Mouse (Mus musculus) CH12.LX (cell line): ENCODE results near the gene Phlda1. TPM values are rescaled to one million over a fixed set of nuclear protein-coding genes. Genes with fewer than 3 reads are reported as not detected.

Source experiments
- DNase-seq: peaks from one replicate; pipeline ENCODE4 v3.0.0-alpha.2; 2013; ENCODE audit errors: extremely low read depth
- H3K27ac ChIP-seq: 2 replicates; pipeline ENCODE4 v1.5.1; 2012; ENCODE audit warnings: low read depth, mild to moderate bottlenecking, control low read depth, moderate library complexity; ENCODE audit not compliant: insufficient read depth
- H3K27me3 ChIP-seq: replicated peaks from 2 replicates; pipeline ENCODE3; 2012; ENCODE audit warnings: inconsistent platforms
- H3K36me3 ChIP-seq, 2 experiments: replicated peaks in 1 of 2; 2 replicates each; pipeline versions ENCODE3 to v1.6.1; 2012; ENCODE audit warnings: inconsistent platforms in 1 of 2, low read length in 1 of 2, mild to moderate bottlenecking in 1 of 2, mixed read lengths in 1 of 2, moderate library complexity in 1 of 2; ENCODE audit not compliant: control insufficient read depth in 1 of 2, insufficient read depth in 1 of 2
- H3K4me1 ChIP-seq, 2 experiments: 2 replicates each; pipeline ENCODE4 v1.6.1; 2012; ENCODE audit warnings: inconsistent platforms in 1 of 2, moderate library complexity in 1 of 2; ENCODE audit not compliant: insufficient read depth in 2 of 2, control insufficient read depth in 1 of 2
- H3K4me2 ChIP-seq: 2 replicates; pipeline ENCODE4 v1.6.1; 2012; ENCODE audit warnings: low read depth, mild to moderate bottlenecking, control low read depth; ENCODE audit not compliant: poor library complexity, insufficient read depth, severe bottlenecking
- H3K4me3 ChIP-seq, 3 experiments: fragments of 150-350 bp in 1 of 3; sonication (generic) in 1 of 3; replicated peaks in 1 of 3; 2 replicates each; pipeline versions ENCODE3 to v1.5.1; 2011 to 2012; ENCODE audit warnings: low read depth in 2 of 3, low read length in 2 of 3, mild to moderate bottlenecking in 2 of 3, moderate library complexity in 2 of 3, control low read depth in 1 of 3, improper control_type of control experiment in 1 of 3, inconsistent platforms in 1 of 3, mixed read lengths in 1 of 3; ENCODE audit not compliant: poor library complexity in 1 of 3
- H3K79me2 ChIP-seq: replicated peaks from 2 replicates; pipeline ENCODE4 v1.6.1; 2012; ENCODE audit warnings: mild to moderate bottlenecking, moderate library complexity; ENCODE audit not compliant: control insufficient read depth, poor library complexity, insufficient read depth, severe bottlenecking; ENCODE audit errors: extremely low read depth
- H3K9ac ChIP-seq: 2 replicates; pipeline ENCODE4 v1.6.1; 2012; ENCODE audit warnings: low read depth, mild to moderate bottlenecking, control low read depth, moderate library complexity; ENCODE audit not compliant: insufficient read depth
- H3K9me3 ChIP-seq: replicated peaks from 2 replicates; pipeline ENCODE3; 2012; ENCODE audit warnings: low read length, inconsistent platforms, mixed read lengths
- CHD2 ChIP-seq: IDR thresholded peaks from 2 replicates; pipeline ENCODE4 v1.6.1; 2011; ENCODE audit warnings: low read length, improper control_type of control experiment
- ELF1 ChIP-seq: IDR thresholded peaks from 2 replicates; pipeline ENCODE4 v1.6.1; 2014; ENCODE audit warnings: low read depth, mild to moderate bottlenecking, inconsistent platforms, low read length, improper control_type of control experiment
- EP300 ChIP-seq: IDR thresholded peaks from 2 replicates; pipeline ENCODE4 v1.6.1; 2011; ENCODE audit warnings: low read length, improper control_type of control experiment
- IRF4 ChIP-seq: IDR thresholded peaks from 2 replicates; pipeline ENCODE4 v1.6.1; 2014; ENCODE audit warnings: low read depth, mild to moderate bottlenecking, inconsistent platforms, low read length, improper control_type of control experiment
- JUND ChIP-seq: conservative IDR thresholded peaks from 2 replicates; pipeline ENCODE4 v1.6.1; 2011; ENCODE audit warnings: low read depth, low read length, improper control_type of control experiment
- KAT2A ChIP-seq: IDR thresholded peaks from 2 replicates; pipeline ENCODE4 v1.6.1; 2012; ENCODE audit warnings: low read length, improper control_type of control experiment, inconsistent platforms; ENCODE audit not compliant: insufficient replicate concordance
- MAFK ChIP-seq: IDR thresholded peaks from 2 replicates; pipeline ENCODE4 v1.6.1; 2011; ENCODE audit warnings: low read length, improper control_type of control experiment; ENCODE audit not compliant: insufficient replicate concordance
- MAZ ChIP-seq: IDR thresholded peaks from 2 replicates; pipeline ENCODE4 v1.6.1; 2012; ENCODE audit warnings: low read depth, mild to moderate bottlenecking, inconsistent platforms, low read length, improper control_type of control experiment, moderate library complexity
- MYC ChIP-seq: IDR thresholded peaks from 2 replicates; pipeline ENCODE4 v1.6.1; 2011; ENCODE audit warnings: low read depth, mild to moderate bottlenecking, improper control_type of control experiment, low read length
- NELFE ChIP-seq: IDR thresholded peaks from 2 replicates; pipeline ENCODE4 v1.6.1; 2011; ENCODE audit warnings: low read depth, low read length, improper control_type of control experiment
- PAX5 ChIP-seq: IDR thresholded peaks from 2 replicates; pipeline ENCODE4 v1.6.1; 2012; ENCODE audit warnings: low read length, inconsistent platforms, mixed read lengths
- POLR2A ChIP-seq: IDR thresholded peaks from 2 replicates; pipeline ENCODE4 v1.6.1; 2011; ENCODE audit warnings: low read depth, mild to moderate bottlenecking, improper control_type of control experiment, low read length
- POLR2AphosphoS2 ChIP-seq: IDR thresholded peaks from 2 replicates; pipeline ENCODE4 v1.6.1; 2011; ENCODE audit warnings: low read depth, low read length, improper control_type of control experiment
- RCOR1 ChIP-seq: conservative IDR thresholded peaks from 2 replicates; pipeline ENCODE4 v1.6.1; 2012; ENCODE audit warnings: low read depth, mild to moderate bottlenecking, inconsistent platforms, low read length, improper control_type of control experiment
- SIN3A ChIP-seq: IDR thresholded peaks from 2 replicates; pipeline ENCODE4 v1.6.1; 2012; ENCODE audit warnings: low read length, improper control_type of control experiment, inconsistent platforms
- SMC3 ChIP-seq: IDR thresholded peaks from 2 replicates; pipeline ENCODE4 v1.6.1; 2011; ENCODE audit warnings: low read depth, low read length, improper control_type of control experiment
- TBP ChIP-seq: conservative IDR thresholded peaks from 2 replicates; pipeline ENCODE4 v1.6.1; 2011; ENCODE audit warnings: low read depth, low read length, improper control_type of control experiment
- TCF12 ChIP-seq: IDR thresholded peaks from 2 replicates; pipeline ENCODE4 v1.6.1; 2014; ENCODE audit warnings: low read depth, mild to moderate bottlenecking, inconsistent platforms, low read length, improper control_type of control experiment
- UBTF ChIP-seq: IDR thresholded peaks from 2 replicates; pipeline ENCODE4 v1.6.1; 2012; ENCODE audit warnings: low read depth, mild to moderate bottlenecking, inconsistent platforms, low read length, improper control_type of control experiment, moderate library complexity
- USF1 ChIP-seq: IDR thresholded peaks from 2 replicates; pipeline ENCODE4 v1.6.1; 2014; ENCODE audit warnings: low read depth, mild to moderate bottlenecking, inconsistent platforms, low read length, improper control_type of control experiment
- USF2 ChIP-seq: conservative IDR thresholded peaks from 2 replicates; pipeline ENCODE4 v1.6.1; 2011; ENCODE audit warnings: low read depth, low read length, improper control_type of control experiment
- ZKSCAN1 ChIP-seq: IDR thresholded peaks from 2 replicates; pipeline ENCODE4 v1.6.1; 2012; ENCODE audit warnings: low read depth, inconsistent platforms, low read length, improper control_type of control experiment, borderline replicate concordance
- ZMIZ1 ChIP-seq: IDR thresholded peaks from 2 replicates; pipeline ENCODE4 v1.6.1; 2012; ENCODE audit warnings: low read depth, mild to moderate bottlenecking, inconsistent platforms, low read length, improper control_type of control experiment
- dilution Hi-C: fragments of 300-500 bp; cut with MboI; formaldehyde crosslinking; loops from 2 replicates; pipeline ENCODE4 v1.14.3; 2020; ENCODE audit warnings: low sequenced_read_pairs; ENCODE audit not compliant: extremely low pct_unique_long_range_greater_than_20kb, extremely low pct_ligation_motif_present
- in situ Hi-C: fragments of 300-500 bp; cut with MboI; formaldehyde crosslinking; loops from 3 replicates; pipeline ENCODE4 v1.14.3; 2019; ENCODE audit warnings: low sequenced_read_pairs, low pct_ligation_motif_present, low pct_unique_long_range_greater_than_20kb, mixed read lengths
- polyA plus RNA-seq: library from polyadenylated mRNA; unstranded; fragments of >175 nt; gene quantifications from 2 replicates; pipeline ENCODE4 v1.2.1, GENCODE M21; 2012; ENCODE audit warnings: low read depth; ENCODE audit not compliant: insufficient read length
- total RNA-seq, 2 experiments: library from RNA; depleted of rRNA; stranded (reverse); fragments of 300-350 nt in 1 of 2; fragments of >200 nt in 1 of 2; gene quantifications; 2 replicates each; pipeline ENCODE4 v1.2.3; 2012 to 2014

Gene Phlda1
- total and polyA plus RNA-seq, 3 experiments, result 1.9 to 11.6 (median 2.1) TPM

GRCm38 (mm10) chr10:111523894-111524293, 17.8 kb downstream of the Phlda1 start:
- in situ Hi-C loops, result loop anchor here (25.0 kb wide), 2 partner anchors 113 to 213 kb away; no protein-coding TSS in a partner anchor
- no peaks in the 10 kb centered on the region for H3K36me3 ChIP-seq
- dilution Hi-C loops, result no loop called here
- no peaks in the 10 kb centered on the region for H3K27me3 ChIP-seq
- H3K4me3 ChIP-seq, result no peak overlapping the region
- no peak for DNase-seq
- no peak for TF ChIP-seq SIN3A
- TF ChIP-seq POLR2AphosphoS2, result no peak
- TF ChIP-seq SMC3, result no peak
- TF ChIP-seq EP300, result no peak
- no peak for TF ChIP-seq MYC
- TF ChIP-seq UBTF, result no peak
- TF ChIP-seq PAX5, result no peak
- TF ChIP-seq ZMIZ1, result no peak
- no peak for TF ChIP-seq ELF1
- no peak for TF ChIP-seq TCF12
- no peak for TF ChIP-seq ZKSCAN1
- no peak for TF ChIP-seq MAFK
- TF ChIP-seq TBP, result no peak
- TF ChIP-seq MAZ, result no peak
- no peak for TF ChIP-seq NELFE
- no peak for TF ChIP-seq USF1
- TF ChIP-seq IRF4, result no peak
- TF ChIP-seq RCOR1, result no peak
- TF ChIP-seq USF2, result no peak
- no peak for TF ChIP-seq KAT2A
- no peaks in the 10 kb centered on the region for H3K9me3 ChIP-seq
- no peaks in the 10 kb centered on the region for H3K79me2 ChIP-seq
- H3K4me2 ChIP-seq, result no peak overlapping the region
- peaks cover 6 to 22% of the 10 kb centered on the region in 2 experiments for H3K4me1 ChIP-seq
- no peak overlapping the region for H3K9ac ChIP-seq
- no peak overlapping the region for H3K27ac ChIP-seq

- in situ Hi-C loops (no loop called here), dilution Hi-C loops (no loop called here)
- H3K36me3 ChIP-seq, result no peaks in the 10 kb centered on the region
- no peaks in the 10 kb centered on the region for H3K9me3 ChIP-seq
- H3K27ac ChIP-seq, result no peak overlapping the region
- H3K79me2 ChIP-seq, result no peaks in the 10 kb centered on the region
- no peak overlapping the region for H3K9ac ChIP-seq
- no peak for DNase-seq
- no peak overlapping the region for H3K4me3 ChIP-seq
- H3K4me2 ChIP-seq, result no peak overlapping the region
- no peak for TF ChIP-seq CHD2
- TF ChIP-seq POLR2A, result no peak
- no peak for TF ChIP-seq JUND
- no peak for TF ChIP-seq SMC3
- TF ChIP-seq PAX5, result no peak
- no peak for TF ChIP-seq ZKSCAN1
- peaks cover 5 to 13% of the 10 kb centered on the region in 2 experiments for H3K4me1 ChIP-seq
- no peaks in the 10 kb centered on the region for H3K27me3 ChIP-seq
These were observed 21.0 kb downstream of the Phlda1 start for GRCm38 (mm10) chr10:111527057-111527456.
